Mouse (Mus musculus) intestine, postnatal 0 days (tissue): ENCODE results near the gene Mon2. TPM values are rescaled to one million over a fixed set of nuclear protein-coding genes. Genes with fewer than 3 reads are reported as not detected.

Source experiments
- ATAC-seq: fragments of 200-750 bp; cut with Nextera tagmentation; 2 replicates; pipeline ENCODE4 v1.8.0; 2017; ENCODE audit warnings: mild to moderate bottlenecking, moderate TSS enrichment, moderate library complexity
- H3K27ac ChIP-seq: fragments of 300-500 bp; sonication (generic); 2 replicates; pipeline ENCODE4 v1.5.1; 2014; ENCODE audit warnings: mild to moderate bottlenecking, low read depth, low read length, moderate library complexity
- H3K27me3 ChIP-seq: fragments of 300-500 bp; sonication (generic); replicated peaks from 2 replicates; pipeline ENCODE4 v1.6.1; 2014; ENCODE audit warnings: low read length, mixed read lengths; ENCODE audit not compliant: control insufficient read depth, insufficient read depth
- H3K36me3 ChIP-seq: fragments of 300-500 bp; sonication (generic); 2 replicates; pipeline ENCODE4 v1.6.1; 2014; ENCODE audit warnings: mild to moderate bottlenecking, moderate library complexity; ENCODE audit not compliant: control insufficient read depth, insufficient read depth
- H3K4me1 ChIP-seq: fragments of 300-500 bp; sonication (generic); replicated peaks from 2 replicates; pipeline ENCODE4 v1.6.1; 2014; ENCODE audit warnings: antibody characterized with exemption, low read length, mixed read lengths; ENCODE audit not compliant: control insufficient read depth, insufficient read depth
- H3K4me2 ChIP-seq: fragments of 300-500 bp; sonication (generic); replicated peaks from 2 replicates; pipeline ENCODE4 v1.6.1; 2014; ENCODE audit warnings: low read depth, mild to moderate bottlenecking, moderate library complexity
- H3K4me3 ChIP-seq: fragments of 300-500 bp; sonication (generic); 2 replicates; pipeline ENCODE4 v1.5.1; 2014; ENCODE audit warnings: low read depth, low read length
- H3K9ac ChIP-seq: fragments of 300-500 bp; sonication (generic); 2 replicates; pipeline ENCODE4 v1.6.1; 2014; ENCODE audit warnings: mild to moderate bottlenecking, low read depth, low read length
- H3K9me3 ChIP-seq: fragments of 300-500 bp; sonication (generic); 2 replicates; pipeline ENCODE4 v1.6.1; 2016; ENCODE audit warnings: mixed run types; ENCODE audit not compliant: control insufficient read depth
- CTCF ChIP-seq: sonication (generic); IDR thresholded peaks from 2 replicates; pipeline ENCODE4 v1.5.1; 2016; ENCODE audit warnings: low read depth, mild to moderate bottlenecking, control low read depth, antibody characterized with exemption, moderate library complexity
- WGBS: fragments of 180-500 bp; shearing (Covaris S2); extraction: QIAGEN DNeasy Blood & Tissue Kit; methylation state at CpG from one replicate; pipeline ENCODE4 v1.1.7; 2014; 5-methylcytosine and 5-hydroxymethylcytosine counted together
- polyA plus RNA-seq: library from polyadenylated mRNA; unstranded; fragments of >200 nt; fragmentation: Nextera tagmentation; extraction: Ambion mirVana; gene quantifications from 2 replicates; pipeline ENCODE4 v1.2.1, GENCODE M21; 2015

Mon2 gene
- polyA plus RNA-seq, 1 experiment from 2014 or later: 16.4 TPM

GRCm38 (mm10) chr10:122960216-122960615 is 116.1 kb downstream of the Mon2 start:
- Histone ChIP-seq H3K27me3 (no peaks in the 10 kb centered on the region), H3K4me1 (no peaks in the 10 kb centered on the region), H3K36me3 (no peaks in the 10 kb centered on the region), H3K9me3 (no peaks in the 10 kb centered on the region), H3K4me3 (no peak overlapping the region), H3K9ac (no peak overlapping the region), H3K27ac (no peak overlapping the region), H3K4me2 (no peak overlapping the region; the same call in 1 of the 2 replicates)
- TF ChIP-seq CTCF: no peak
- ATAC-seq: no peak
- 79% methylated on average over 16 of the region's 16 CpGs for whole genome bisulfite sequencing

GRCm38 (mm10) chr10:122958699-122959098 is 117.6 kb downstream of the Mon2 start:
- H3K4me1 ChIP-seq: no peaks in the 10 kb centered on the region
- no peaks in the 10 kb centered on the region for H3K27me3 ChIP-seq
- H3K9me3 ChIP-seq: no peaks in the 10 kb centered on the region
- no peak overlapping the region for H3K27ac ChIP-seq
- no peak for ATAC-seq
- H3K9ac ChIP-seq: no peak overlapping the region
- no peak for TF ChIP-seq CTCF
- no peaks in the 10 kb centered on the region for H3K36me3 ChIP-seq
- H3K4me2 ChIP-seq: no peak overlapping the region
- WGBS: 89% methylated on average over 5 of the region's 5 CpGs
- no peak overlapping the region for H3K4me3 ChIP-seq

GRCm38 (mm10) chr10:122957918-122958317 is 118.4 kb downstream of the Mon2 start:
- Histone ChIP-seq H3K36me3 (no peaks in the 10 kb centered on the region), H3K9ac (no peak overlapping the region), H3K9me3 (no peaks in the 10 kb centered on the region), H3K4me2 (no peak overlapping the region), H3K4me3 (no peak overlapping the region), H3K27ac (no peak overlapping the region), H3K4me1 (no peaks in the 10 kb centered on the region), H3K27me3 (no peaks in the 10 kb centered on the region)
- WGBS: 76% methylated on average over 2 of the region's 2 CpGs
- TF ChIP-seq CTCF: no peak
- ATAC-seq: no peak

- ATAC-seq: no peak
- Histone ChIP-seq H3K4me3 (no peak overlapping the region), H3K27ac (no peak overlapping the region), H3K27me3 (no peaks in the 10 kb centered on the region), H3K36me3 (no peaks in the 10 kb centered on the region), H3K9me3 (no peaks in the 10 kb centered on the region), H3K9ac (no peak overlapping the region), H3K4me2 (no peak overlapping the region), H3K4me1 (no peaks in the 10 kb centered on the region)
- 78% methylated on average over 9 of the region's 9 CpGs for WGBS
- no peak for TF ChIP-seq CTCF
Observed at GRCm38 (mm10) chr10:122953576-122953975, 122.7 kb downstream of the Mon2 start.

- 86% methylated on average over 6 of the region's 6 CpGs for WGBS
- Histone ChIP-seq H3K4me1 (no peaks in the 10 kb centered on the region), H3K9me3 (no peaks in the 10 kb centered on the region)
Observed at GRCm38 (mm10) chr10:122950966-122951365, 125.3 kb downstream of the Mon2 start.

GRCm38 (mm10) chr10:122944888-122945287 is 131.4 kb downstream of the Mon2 start:
- no peak overlapping the region for H3K9ac ChIP-seq
- no peak overlapping the region for H3K4me2 ChIP-seq
- H3K36me3 ChIP-seq: no peaks in the 10 kb centered on the region
- no peak for ATAC-seq
- no peak overlapping the region for H3K27ac ChIP-seq
- no peak for TF ChIP-seq CTCF
- H3K4me1 ChIP-seq: no peaks in the 10 kb centered on the region
- H3K27me3 ChIP-seq: no peaks in the 10 kb centered on the region
- H3K4me3 ChIP-seq: no peak overlapping the region
- H3K9me3 ChIP-seq: no peaks in the 10 kb centered on the region
- 75% methylated on average over 5 of the region's 5 CpGs for WGBS

More at GRCm38 (mm10) chr10:122950966-122951365, 125.3 kb downstream of the Mon2 start:
- no peak for TF ChIP-seq CTCF
- no peak overlapping the region for H3K4me2 ChIP-seq
- ATAC-seq: no peak
- no peak overlapping the region for H3K27ac ChIP-seq
- no peak overlapping the region for H3K4me3 ChIP-seq
- no peaks in the 10 kb centered on the region for H3K36me3 ChIP-seq
- H3K9ac ChIP-seq: no peak overlapping the region
- H3K27me3 ChIP-seq: no peaks in the 10 kb centered on the region

GRCm38 (mm10) chr10:122943824-122944223 is 132.5 kb downstream of the Mon2 start:
- TF ChIP-seq CTCF: no peak
- 69% methylated on average over 6 of the region's 6 CpGs for WGBS
- Histone ChIP-seq H3K36me3 (no peaks in the 10 kb centered on the region), H3K9ac (no peak overlapping the region), H3K27ac (no peak overlapping the region), H3K4me1 (no peaks in the 10 kb centered on the region), H3K4me3 (no peak overlapping the region), H3K27me3 (no peaks in the 10 kb centered on the region), H3K9me3 (no peaks in the 10 kb centered on the region), H3K4me2 (no peak overlapping the region)
- ATAC-seq: no peak
